Mouse (Mus musculus) erythroblast, embryonic 14.5 days (primary cell): ENCODE data around the gene Ucma. TPM values are rescaled to one million over a fixed set of nuclear protein-coding genes. Genes with fewer than 3 reads are reported as not detected.

Experiments
- H3K27me3 ChIP-seq: 2 replicates; pipeline ENCODE4 v1.6.1; 2012; ENCODE audit warnings: inconsistent platforms; ENCODE audit not compliant: control insufficient read depth
- H3K36me3 ChIP-seq: 2 replicates; pipeline ENCODE4 v1.6.1; 2012; ENCODE audit warnings: mild to moderate bottlenecking, inconsistent platforms; ENCODE audit not compliant: control insufficient read depth
- H3K4me1 ChIP-seq: 2 replicates; pipeline ENCODE4 v1.6.1; 2012; ENCODE audit warnings: inconsistent platforms; ENCODE audit not compliant: control insufficient read depth
- H3K4me3 ChIP-seq: replicated peaks from 2 replicates; pipeline ENCODE3; 2012; ENCODE audit warnings: moderate library complexity, mild to moderate bottlenecking, inconsistent platforms
- H3K9me3 ChIP-seq: 2 replicates; pipeline ENCODE4 v1.6.1; 2012; ENCODE audit warnings: low read length, inconsistent platforms, mixed read lengths; ENCODE audit not compliant: control insufficient read depth
- GATA1 ChIP-seq: IDR thresholded peaks from 2 replicates; pipeline ENCODE4 v1.6.1; 2012; ENCODE audit warnings: low read length, inconsistent platforms, mixed read lengths
- TAL1 ChIP-seq: IDR thresholded peaks from 3 replicates; pipeline ENCODE4 v1.6.1; 2012; ENCODE audit warnings: low read length, inconsistent platforms, mixed read lengths
- polyA plus RNA-seq: library from polyadenylated mRNA; stranded (reverse); fragments of >175 nt; gene quantifications from 2 replicates; pipeline ENCODE4 v1.2.3, GENCODE M21; 2012

Ucma gene
- polyA plus RNA-seq, 1 experiment: not detected

GRCm38 (mm10) chr2:4967806-4968205, 8.1 kb upstream of the Ucma start:
- no peak for TF ChIP-seq TAL1
- TF ChIP-seq GATA1: no peak
- Histone ChIP-seq H3K36me3 (no peaks in the 10 kb centered on the region), H3K27me3 (no peaks in the 10 kb centered on the region), H3K4me1 (no peaks in the 10 kb centered on the region), H3K9me3 (no peaks in the 10 kb centered on the region), H3K4me3 (no peak overlapping the region)

- H3K4me1 ChIP-seq: no peaks in the 10 kb centered on the region
- H3K27me3 ChIP-seq: no peaks in the 10 kb centered on the region
- no peak overlapping the region for H3K4me3 ChIP-seq
- no peaks in the 10 kb centered on the region for H3K9me3 ChIP-seq
- no peak for TF ChIP-seq TAL1
- TF ChIP-seq GATA1: no peak
- no peaks in the 10 kb centered on the region for H3K36me3 ChIP-seq
Measured at GRCm38 (mm10) chr2:4969083-4969482, 6.8 kb upstream of the Ucma start.

GRCm38 (mm10) chr2:4978091-4978490, 2.2 kb downstream of the Ucma start:
- Histone ChIP-seq H3K36me3 (no peaks in the 10 kb centered on the region), H3K4me1 (no peaks in the 10 kb centered on the region), H3K27me3 (no peaks in the 10 kb centered on the region), H3K9me3 (no peaks in the 10 kb centered on the region), H3K4me3 (no peak overlapping the region)
- no peak for TF ChIP-seq GATA1
- no peak for TF ChIP-seq TAL1

GRCm38 (mm10) chr2:4983987-4984386, 8.1 kb downstream of the Ucma start:
- Histone ChIP-seq H3K4me1 (no peaks in the 10 kb centered on the region), H3K36me3 (peaks cover 9% of the 10 kb centered on the region), H3K27me3 (no peaks in the 10 kb centered on the region), H3K9me3 (no peaks in the 10 kb centered on the region), H3K4me3 (no peak overlapping the region)
- TF ChIP-seq TAL1: no peak
- no peak for TF ChIP-seq GATA1

GRCm38 (mm10) chr2:4985000-4985399, 9.1 kb downstream of the Ucma start:
- Histone ChIP-seq H3K4me1 (no peaks in the 10 kb centered on the region), H3K36me3 (peaks cover 18% of the 10 kb centered on the region), H3K4me3 (no peak overlapping the region), H3K9me3 (no peaks in the 10 kb centered on the region), H3K27me3 (no peaks in the 10 kb centered on the region)
- TF ChIP-seq GATA1: no peak
- no peak for TF ChIP-seq TAL1

- H3K4me3 ChIP-seq: no peak overlapping the region
- no peaks in the 10 kb centered on the region for H3K9me3 ChIP-seq
- H3K36me3 ChIP-seq: peaks cover 35% of the 10 kb centered on the region
- TF ChIP-seq GATA1 (no peak), TAL1 (no peak)
- H3K4me1 ChIP-seq: no peaks in the 10 kb centered on the region
- H3K27me3 ChIP-seq: no peaks in the 10 kb centered on the region
Measured at GRCm38 (mm10) chr2:4986798-4987197, 10.9 kb downstream of the Ucma start.

GRCm38 (mm10) chr2:4987388-4988180, 11.7 kb downstream of the Ucma start:
- Histone ChIP-seq H3K27me3 (no peaks in the 10 kb centered on the region), H3K36me3 (peaks cover 43% of the 10 kb centered on the region), H3K9me3 (no peaks in the 10 kb centered on the region), H3K4me3 (no peak overlapping the region), H3K4me1 (no peaks in the 10 kb centered on the region; the same call in 1 of the 2 replicates)
- no peak for TF ChIP-seq GATA1
- no peak for TF ChIP-seq TAL1

- Histone ChIP-seq H3K36me3 (peaks cover 57% of the 10 kb centered on the region), H3K4me1 (no peaks in the 10 kb centered on the region; the same call in 1 of the 2 replicates), H3K27me3 (no peaks in the 10 kb centered on the region), H3K4me3 (no peak overlapping the region), H3K9me3 (no peaks in the 10 kb centered on the region)
- TF ChIP-seq GATA1: no peak
- TF ChIP-seq TAL1: no peak
Measured at GRCm38 (mm10) chr2:4988826-4989424, 13.0 kb downstream of the Ucma start.

GRCm38 (mm10) chr2:4993584-4993983, 17.7 kb downstream of the Ucma start:
- TF ChIP-seq GATA1 (no peak), TAL1 (no peak)
- Histone ChIP-seq H3K9me3 (no peaks in the 10 kb centered on the region), H3K4me1 (no peaks in the 10 kb centered on the region; the same call in 1 of the 2 replicates), H3K4me3 (no peak overlapping the region), H3K27me3 (no peaks in the 10 kb centered on the region), H3K36me3 (peaks cover 98% of the 10 kb centered on the region)
